Mouse (Mus musculus): Measurements from ENCODE around the gene Exoc2. TPM values are rescaled to one million over a fixed set of nuclear protein-coding genes. Genes with fewer than 3 reads are reported as not detected.

Exoc2 gene
- polyA plus RNA-seq, 2 experiments: 7.0 to 13.8 TPM

- Histone ChIP-seq H3K27me3 (ENCODE audit: control insufficient read depth, insufficient read depth, low read length) (no peaks in the 10 kb centered on the region), H3K9me3 (ENCODE audit: control insufficient read depth, low read length) (no peaks in the 10 kb centered on the region), H3K36me3 (replicated peaks; ENCODE audit: control insufficient read depth, insufficient read depth, low read depth) (no peaks in the 10 kb centered on the region), H3K27ac (no peak overlapping the region), H3K4me2 (ENCODE audit: low read depth) (no peak overlapping the region), H3K9ac (replicated peaks) (no peak overlapping the region), H3K4me1 (replicated peaks; ENCODE audit: control insufficient read depth in 2 of 2, insufficient read depth in 2 of 2, low read length in 1 of 2) (peaks cover 0 to 5% of the 10 kb centered on the region in 2 experiments; a peak in 2 of 4 replicates), H3K4me3 (ENCODE audit: insufficient read depth in 1 of 2, low read depth in 2 of 2, low read length in 2 of 2) (no peak overlapping the region)
- ATAC-seq (ENCODE audit: insufficient read depth) (no peak), DNase-seq (ENCODE audit: low read depth in 3 of 3, low spot score in 3 of 3) (no peak)
- WGBS (ENCODE audit: insufficient replicate concordance): 48% methylated on average over 5 of the region's 5 CpGs
- no peak for TF ChIP-seq EP300 (IDR thresholded peaks at IDR 0.05; ENCODE audit: low read depth)
- no peak for TF ChIP-seq CTCF (IDR thresholded peaks at IDR 0.05; ENCODE audit: low read depth)
These were observed 208.0 kb downstream of the Exoc2 start for GRCm38 (mm10) chr13:30765906-30766305.

- TF ChIP-seq CTCF (IDR thresholded peaks at IDR 0.05; ENCODE audit: low read depth) (no peak), EP300 (IDR thresholded peaks at IDR 0.05; ENCODE audit: low read depth) (no peak)
- no peak for ATAC-seq (ENCODE audit: insufficient read depth)
- Histone ChIP-seq H3K4me1 (replicated peaks; ENCODE audit: control insufficient read depth in 2 of 2, insufficient read depth in 2 of 2, low read length in 1 of 2) (peaks cover 0 to 5% of the 10 kb centered on the region in 2 experiments; a peak in 2 of 4 replicates), H3K27ac (no peak overlapping the region), H3K9ac (replicated peaks) (no peak overlapping the region), H3K27me3 (ENCODE audit: control insufficient read depth, insufficient read depth, low read length) (no peaks in the 10 kb centered on the region), H3K4me2 (ENCODE audit: low read depth) (no peak overlapping the region), H3K4me3 (ENCODE audit: insufficient read depth in 1 of 2, low read depth in 2 of 2, low read length in 2 of 2) (no peak overlapping the region), H3K9me3 (ENCODE audit: control insufficient read depth, low read length) (no peaks in the 10 kb centered on the region), H3K36me3 (replicated peaks; ENCODE audit: control insufficient read depth, insufficient read depth, low read depth) (no peaks in the 10 kb centered on the region)
- 58% methylated on average over 8 of the region's 8 CpGs for WGBS (ENCODE audit: insufficient replicate concordance)
- no peak for DNase-seq (ENCODE audit: low read depth in 3 of 3, low spot score in 3 of 3)
These were observed 209.7 kb downstream of the Exoc2 start for GRCm38 (mm10) chr13:30764014-30764740.

Other genes starting within 250 kb of the Exoc2 start
- 0.06 and 0.08 TPM in 2 replicates for gene Irf4, start 224.9 kb downstream of the Exoc2 start, polyA plus RNA-seq (2012; rRNA removed)
- gene Irf4, start 224.9 kb downstream of the Exoc2 start, polyA plus RNA-seq (2014; fragmentation: Nextera tagmentation; extraction: Ambion mirVana): 0.09 and 0.11 TPM in 2 replicates
- gene Hus1b, start 26.3 kb downstream of the Exoc2 start, polyA plus RNA-seq (2012; rRNA removed): 0.06 TPM in 2 replicates
- not detected in 2 replicates for gene Hus1b, start 26.3 kb downstream of the Exoc2 start, polyA plus RNA-seq (2014; fragmentation: Nextera tagmentation; extraction: Ambion mirVana)
- not detected in 2 replicates for gene Gm5447, start 111 bp upstream of the Exoc2 start, polyA plus RNA-seq (2012; rRNA removed)
- gene Gm5447, start 111 bp upstream of the Exoc2 start, polyA plus RNA-seq (2014; fragmentation: Nextera tagmentation; extraction: Ambion mirVana): not detected in 2 replicates